Mouse (Mus musculus): ENCODE measurements around the gene Pfas. TPM values are rescaled to one million over a fixed set of nuclear protein-coding genes. Genes with fewer than 3 reads are reported as not detected.

The Pfas gene
- polyA plus RNA-seq, 1 experiment from 2014 or later: 14.3 TPM

DNA sequence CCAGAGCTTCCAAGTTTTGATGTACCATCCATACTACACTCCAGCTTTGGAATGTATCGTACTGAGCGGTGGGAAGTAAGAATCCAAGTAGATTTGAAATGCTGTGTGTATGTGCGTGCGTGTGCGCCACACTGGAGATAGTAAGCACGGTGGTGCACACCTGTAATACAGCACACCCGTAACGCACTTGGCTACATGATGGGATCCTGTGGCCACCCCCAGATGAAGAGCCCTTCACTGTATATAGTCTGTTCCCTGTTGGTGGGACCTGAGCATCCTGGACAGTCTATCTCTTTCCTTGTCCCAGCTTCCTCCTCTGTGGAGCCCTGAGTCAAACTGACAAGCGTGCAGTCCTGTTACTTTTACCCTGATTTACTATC, 38.1 kb upstream of the Pfas start:
- H3K9ac ChIP-seq (ENCODE audit: low read length): peak overlapping the region; percentile 75
- peak overlapping the region; percentile 60 to 78 for H3K4me3 ChIP-seq (ENCODE audit: control insufficient read depth in 1 of 2, insufficient read depth in 1 of 2, low read depth in 1 of 2, low read length in 2 of 2)
- H3K36me3 ChIP-seq (ENCODE audit: control insufficient read depth, insufficient read depth, low read length): peaks cover 39% of the 10 kb centered on the region
- peak overlapping the region; percentile 0 to 78; a peak in 2 of 4 replicates for H3K27ac ChIP-seq (replicated peaks in 1 of 2; ENCODE audit: control insufficient read depth in 1 of 2, insufficient read depth in 1 of 2, low read depth in 2 of 2, low read length in 2 of 2)
- H3K27me3 ChIP-seq (ENCODE audit: control insufficient read depth, insufficient read depth, low read length): no peaks in the 10 kb centered on the region
- H3K9me3 ChIP-seq (ENCODE audit: control insufficient read depth, low read length): no peaks in the 10 kb centered on the region
- peaks cover 5 to 11% of the 10 kb centered on the region in 2 experiments; a peak in 3 of 4 replicates for H3K4me1 ChIP-seq (ENCODE audit: control insufficient read depth in 2 of 2, insufficient read depth in 2 of 2, low read length in 2 of 2)
- H3K4me2 ChIP-seq (ENCODE audit: low read length): peak overlapping the region; percentile 78
- ATAC-seq (ENCODE audit: insufficient number of reproducible peaks, insufficient read depth, low FRiP score, low read depth): no peak
- WGBS: 7% methylated on average over 9 of the region's 9 CpGs

DNA sequence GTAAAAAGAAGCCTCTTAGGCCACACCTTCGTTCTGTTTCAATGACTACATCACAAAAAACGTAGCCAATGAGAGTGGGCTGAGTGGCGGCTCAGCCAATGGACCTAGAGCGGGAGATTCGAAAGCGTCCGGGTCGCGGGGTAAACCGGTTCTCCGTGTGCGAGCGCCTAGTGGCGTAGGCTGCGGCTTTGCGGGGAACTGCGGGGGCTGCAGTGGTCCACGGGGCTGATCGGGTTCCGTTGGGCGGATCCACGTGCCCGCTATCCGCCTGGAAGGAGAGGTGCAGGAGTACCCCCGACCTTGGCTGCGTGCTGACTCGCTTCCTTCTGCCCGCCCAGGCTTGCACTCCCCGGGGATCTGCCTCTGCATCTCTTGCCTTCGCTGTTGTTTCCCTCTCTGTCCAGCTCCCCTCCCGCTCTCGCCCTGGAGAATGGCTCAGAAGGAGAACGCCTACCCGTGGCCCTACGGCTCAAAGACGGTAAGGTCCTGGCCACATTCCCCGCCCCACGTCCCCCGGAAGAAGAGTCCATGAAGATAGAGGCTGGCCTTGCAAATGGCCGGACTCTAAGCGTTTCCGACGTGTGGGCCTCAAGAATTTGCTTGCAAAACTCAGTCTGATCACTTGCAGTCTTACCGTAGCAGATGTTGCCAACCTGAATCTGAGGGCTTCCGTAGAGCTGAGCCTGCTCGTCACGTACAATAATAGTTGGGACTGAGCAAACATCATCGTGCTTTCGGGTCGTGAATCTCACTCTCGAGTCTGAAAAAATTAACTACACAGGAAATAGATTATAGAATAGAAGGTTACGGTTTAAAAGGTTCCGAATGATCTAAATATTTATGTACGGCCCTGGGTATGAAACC, 37.5 kb upstream of the Pfas start, which contains the start of gene Aurkb:
Aurkb (plus strand) TSS at position 117 of the 864 bp plus-strand sequence.
- Histone ChIP-seq H3K9me3 (ENCODE audit: control insufficient read depth, low read length) (no peaks in the 10 kb centered on the region), H3K27me3 (ENCODE audit: control insufficient read depth, insufficient read depth, low read length) (no peaks in the 10 kb centered on the region), H3K36me3 (ENCODE audit: control insufficient read depth, insufficient read depth, low read length) (peaks cover 33% of the 10 kb centered on the region), H3K4me2 (ENCODE audit: low read length) (peak within 1 kb of the TSS; percentile 78), H3K4me3 (ENCODE audit: control insufficient read depth in 1 of 2, insufficient read depth in 1 of 2, low read depth in 1 of 2, low read length in 2 of 2) (peak within 1 kb of the TSS; percentile 60 to 78), H3K4me1 (ENCODE audit: control insufficient read depth in 2 of 2, insufficient read depth in 2 of 2, low read length in 2 of 2) (peaks cover 5 to 11% of the 10 kb centered on the region in 2 experiments; a peak in 3 of 4 replicates), H3K9ac (ENCODE audit: low read length) (peak within 1 kb of the TSS; percentile 75), H3K27ac (replicated peaks in 1 of 2; ENCODE audit: control insufficient read depth in 1 of 2, insufficient read depth in 1 of 2, low read depth in 2 of 2, low read length in 2 of 2) (peak within 1 kb of the TSS; percentile 78)
- peak; percentile 69 for ATAC-seq (ENCODE audit: insufficient number of reproducible peaks, insufficient read depth, low FRiP score, low read depth)
- WGBS: under 1% methylated on average over 54 of the region's 54 CpGs

DNA sequence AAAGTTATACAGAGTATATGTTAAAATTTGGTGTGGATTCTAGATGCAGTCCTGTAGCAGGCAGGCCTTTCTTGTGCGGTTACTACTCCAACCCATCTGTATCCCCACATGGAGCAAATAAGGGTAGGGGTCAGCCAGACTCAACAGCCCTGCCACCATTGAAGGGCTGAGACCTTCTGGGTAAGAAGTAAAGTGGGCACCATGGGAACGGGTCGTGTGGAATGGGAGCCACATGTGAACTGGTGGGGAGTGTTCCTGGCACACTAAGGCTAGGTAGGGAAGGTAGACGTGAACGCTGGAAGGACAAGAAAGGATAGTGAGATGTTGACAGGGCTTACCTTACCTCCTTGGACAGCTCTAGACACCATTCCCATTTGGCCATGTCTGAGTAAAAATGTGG, 29.9 kb upstream of the Pfas start:
- no peak overlapping the region for H3K9ac ChIP-seq (ENCODE audit: low read length)
- no peak overlapping the region for H3K4me3 ChIP-seq (ENCODE audit: control insufficient read depth in 1 of 2, insufficient read depth in 1 of 2, low read depth in 1 of 2, low read length in 2 of 2)
- H3K27ac ChIP-seq (replicated peaks in 1 of 2; ENCODE audit: control insufficient read depth in 1 of 2, insufficient read depth in 1 of 2, low read depth in 2 of 2, low read length in 2 of 2): no peak overlapping the region
- 76% methylated on average over 5 of the region's 5 CpGs for WGBS
- H3K27me3 ChIP-seq (ENCODE audit: control insufficient read depth, insufficient read depth, low read length): no peaks in the 10 kb centered on the region
- no peak for ATAC-seq (ENCODE audit: insufficient number of reproducible peaks, insufficient read depth, low FRiP score, low read depth)
- peaks cover 9 to 24% of the 10 kb centered on the region in 2 experiments for H3K4me1 ChIP-seq (ENCODE audit: control insufficient read depth in 2 of 2, insufficient read depth in 2 of 2, low read length in 2 of 2)
- H3K4me2 ChIP-seq (ENCODE audit: low read length): no peak overlapping the region
- peaks cover 32% of the 10 kb centered on the region for H3K36me3 ChIP-seq (ENCODE audit: control insufficient read depth, insufficient read depth, low read length)
- H3K9me3 ChIP-seq (ENCODE audit: control insufficient read depth, low read length): no peaks in the 10 kb centered on the region

DNA sequence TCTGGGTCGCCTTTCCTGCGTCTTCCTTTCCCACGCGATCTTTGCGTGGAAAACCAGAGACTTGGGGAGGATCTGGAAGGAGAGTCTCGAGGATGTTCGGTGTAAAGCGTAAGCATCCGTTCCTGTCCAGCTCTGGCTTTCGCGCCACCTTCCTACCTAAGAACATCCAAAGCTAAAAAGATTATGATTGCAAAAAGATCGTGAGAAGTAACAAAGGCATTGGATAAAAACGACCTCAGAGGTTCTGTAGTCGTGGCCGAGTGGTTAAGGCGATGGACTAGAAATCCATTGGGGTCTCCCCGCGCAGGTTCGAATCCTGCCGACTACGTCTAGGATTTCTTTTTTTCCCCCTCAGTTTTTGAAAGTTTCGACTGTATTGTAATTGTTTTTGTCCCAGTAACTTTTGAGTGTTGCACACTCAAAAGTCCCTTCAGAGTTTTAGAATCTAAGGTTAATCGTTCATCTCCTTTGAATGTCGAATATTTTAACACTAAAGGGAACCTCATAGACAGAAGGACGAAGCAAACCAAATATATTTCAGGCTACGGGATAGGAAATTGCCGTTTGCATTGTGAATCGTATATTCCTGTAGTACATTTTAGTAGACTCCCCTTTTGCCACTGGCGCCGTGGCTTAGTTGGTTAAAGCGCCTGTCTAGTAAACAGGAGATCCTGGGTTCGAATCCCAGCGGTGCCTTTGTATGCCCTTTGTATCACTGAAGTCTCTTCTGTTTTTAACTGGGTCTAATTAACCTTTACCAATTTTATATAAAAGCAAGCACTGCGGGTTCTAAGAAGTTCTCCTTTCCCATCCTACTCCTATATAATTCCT, 29.2 kb upstream of the Pfas start:
- peaks cover 9 to 24% of the 10 kb centered on the region in 2 experiments for H3K4me1 ChIP-seq (ENCODE audit: control insufficient read depth in 2 of 2, insufficient read depth in 2 of 2, low read length in 2 of 2)
- H3K4me2 ChIP-seq (ENCODE audit: low read length): peak overlapping the region; percentile 75
- peak overlapping the region; percentile 87 for H3K9ac ChIP-seq (ENCODE audit: low read length)
- ATAC-seq (ENCODE audit: insufficient number of reproducible peaks, insufficient read depth, low FRiP score, low read depth): 0 out of 2 replicates have a peak, but pooled peaks have one; percentile 23
- under 1% methylated on average over 34 of the region's 34 CpGs for WGBS
- no peaks in the 10 kb centered on the region for H3K27me3 ChIP-seq (ENCODE audit: control insufficient read depth, insufficient read depth, low read length)
- H3K27ac ChIP-seq (replicated peaks in 1 of 2; ENCODE audit: control insufficient read depth in 1 of 2, insufficient read depth in 1 of 2, low read depth in 2 of 2, low read length in 2 of 2): peak overlapping the region; percentile 60 to 82
- H3K9me3 ChIP-seq (ENCODE audit: control insufficient read depth, low read length): no peaks in the 10 kb centered on the region
- peaks cover 39% of the 10 kb centered on the region for H3K36me3 ChIP-seq (ENCODE audit: control insufficient read depth, insufficient read depth, low read length)
- peak overlapping the region; percentile 74 to 76 for H3K4me3 ChIP-seq (ENCODE audit: control insufficient read depth in 1 of 2, insufficient read depth in 1 of 2, low read depth in 1 of 2, low read length in 2 of 2)

DNA sequence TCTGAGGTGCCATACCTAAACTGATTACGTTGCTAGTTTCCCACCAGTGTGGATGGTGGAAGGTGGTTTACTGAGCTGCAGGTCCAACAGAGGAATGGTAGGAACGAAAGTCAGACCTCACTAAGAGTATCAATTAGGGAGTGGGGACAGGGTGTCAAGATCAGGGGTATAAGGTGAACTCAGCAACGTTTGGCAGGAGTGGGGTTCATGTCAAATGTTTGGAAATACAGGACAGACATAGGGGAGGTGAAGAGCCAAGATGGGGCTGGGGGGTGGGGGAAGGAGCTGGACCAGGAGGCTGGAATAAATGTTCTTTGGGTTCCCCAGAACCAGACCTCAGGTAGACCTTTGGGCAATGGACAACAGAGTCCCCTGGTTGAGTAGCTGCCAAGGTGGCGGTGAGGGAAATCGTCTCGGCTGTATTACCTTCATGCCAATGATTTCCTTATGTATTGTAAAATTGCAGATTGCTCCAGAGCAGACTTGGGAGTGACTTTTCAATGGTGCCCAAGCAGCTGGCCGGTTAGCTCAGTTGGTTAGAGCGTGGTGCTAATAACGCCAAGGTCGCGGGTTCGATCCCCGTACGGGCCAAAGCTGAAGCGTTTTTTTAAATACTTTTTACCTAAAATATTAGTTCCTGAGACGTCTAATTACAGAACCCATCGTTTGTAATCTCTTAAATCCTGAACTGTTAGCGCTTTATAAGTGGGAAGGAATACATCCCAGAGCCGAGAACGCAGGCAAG, 28.4 kb upstream of the Pfas start:
- Histone ChIP-seq H3K27me3 (ENCODE audit: control insufficient read depth, insufficient read depth, low read length) (no peaks in the 10 kb centered on the region), H3K9me3 (ENCODE audit: control insufficient read depth, low read length) (no peaks in the 10 kb centered on the region), H3K4me1 (ENCODE audit: control insufficient read depth in 2 of 2, insufficient read depth in 2 of 2, low read length in 2 of 2) (peaks cover 9 to 24% of the 10 kb centered on the region in 2 experiments), H3K4me3 (ENCODE audit: control insufficient read depth in 1 of 2, insufficient read depth in 1 of 2, low read depth in 1 of 2, low read length in 2 of 2) (peak overlapping the region; percentile 74 to 76), H3K36me3 (ENCODE audit: control insufficient read depth, insufficient read depth, low read length) (peaks cover 47% of the 10 kb centered on the region), H3K4me2 (ENCODE audit: low read length) (peak overlapping the region; percentile 75), H3K27ac (replicated peaks in 1 of 2; ENCODE audit: control insufficient read depth in 1 of 2, insufficient read depth in 1 of 2, low read depth in 2 of 2, low read length in 2 of 2) (peak overlapping the region; percentile 60 to 82), H3K9ac (ENCODE audit: low read length) (peak overlapping the region; percentile 87)
- WGBS: 9% methylated on average over 20 of the region's 20 CpGs
- ATAC-seq (ENCODE audit: insufficient number of reproducible peaks, insufficient read depth, low FRiP score, low read depth): no peak

DNA sequence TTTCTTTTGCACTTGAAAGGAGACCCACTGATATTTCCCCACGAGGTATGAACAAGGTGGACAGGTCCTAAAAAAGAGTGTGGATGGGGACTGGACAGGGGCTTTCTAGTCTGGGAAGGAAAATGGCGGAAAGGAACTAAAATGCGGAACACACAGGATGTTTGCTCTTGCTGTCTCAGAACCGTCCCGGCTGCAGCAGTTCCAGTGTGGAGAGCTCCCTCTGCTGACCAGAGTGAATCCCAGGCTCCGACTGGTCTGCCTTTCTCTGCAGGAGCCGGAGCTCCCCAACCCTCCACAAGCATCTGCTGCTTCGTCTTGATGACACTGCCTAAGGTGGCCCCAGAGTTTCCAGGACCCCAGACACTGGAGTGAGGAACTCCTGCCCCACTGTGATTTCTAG, 27.6 kb upstream of the Pfas start:
- H3K36me3 ChIP-seq (ENCODE audit: control insufficient read depth, insufficient read depth, low read length): peaks cover 55% of the 10 kb centered on the region
- no peak overlapping the region for H3K9ac ChIP-seq (ENCODE audit: low read length)
- no peaks in the 10 kb centered on the region for H3K9me3 ChIP-seq (ENCODE audit: control insufficient read depth, low read length)
- H3K27ac ChIP-seq (replicated peaks in 1 of 2; ENCODE audit: control insufficient read depth in 1 of 2, insufficient read depth in 1 of 2, low read depth in 2 of 2, low read length in 2 of 2): peak overlapping the region; percentile 51 to 54; a peak in 1 of 4 replicates
- peaks cover 9 to 24% of the 10 kb centered on the region in 2 experiments for H3K4me1 ChIP-seq (ENCODE audit: control insufficient read depth in 2 of 2, insufficient read depth in 2 of 2, low read length in 2 of 2)
- H3K27me3 ChIP-seq (ENCODE audit: control insufficient read depth, insufficient read depth, low read length): no peaks in the 10 kb centered on the region
- peak overlapping the region; percentile 75 for H3K4me2 ChIP-seq (ENCODE audit: low read length)
- H3K4me3 ChIP-seq (ENCODE audit: control insufficient read depth in 1 of 2, insufficient read depth in 1 of 2, low read depth in 1 of 2, low read length in 2 of 2): peak overlapping the region in 1 of 2 experiments; percentile 76; a peak in 1 of 4 replicates
- peak; percentile 18; the same call in 1 of the 2 replicates for ATAC-seq (ENCODE audit: insufficient number of reproducible peaks, insufficient read depth, low FRiP score, low read depth)
- WGBS: 9% methylated on average over 8 of the region's 8 CpGs

DNA sequence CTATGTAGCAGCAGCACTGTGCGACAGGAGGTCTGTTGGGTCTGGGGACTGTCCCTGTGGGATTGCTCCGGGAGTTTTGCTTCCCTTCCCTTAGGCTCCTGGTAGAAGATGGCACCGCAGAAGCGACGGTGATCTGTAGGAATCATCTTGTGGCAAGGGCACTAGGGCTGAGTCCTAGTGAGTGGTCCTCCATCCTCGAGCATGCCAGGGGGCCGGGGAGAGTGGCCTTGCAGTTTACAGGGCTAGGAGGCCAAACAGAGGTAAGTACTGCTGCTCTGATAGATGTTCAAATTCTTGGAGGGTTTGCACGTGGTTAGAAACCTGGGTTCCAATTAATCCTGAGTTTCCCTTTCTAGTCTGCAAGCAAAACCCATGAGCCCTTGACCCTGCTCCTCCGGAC, 27.2 kb upstream of the Pfas start:
- Histone ChIP-seq H3K9ac (ENCODE audit: low read length) (no peak overlapping the region), H3K4me1 (ENCODE audit: control insufficient read depth in 2 of 2, insufficient read depth in 2 of 2, low read length in 2 of 2) (peaks cover 9 to 24% of the 10 kb centered on the region in 2 experiments), H3K4me3 (ENCODE audit: control insufficient read depth in 1 of 2, insufficient read depth in 1 of 2, low read depth in 1 of 2, low read length in 2 of 2) (no peak overlapping the region), H3K9me3 (ENCODE audit: control insufficient read depth, low read length) (no peaks in the 10 kb centered on the region), H3K27ac (replicated peaks in 1 of 2; ENCODE audit: control insufficient read depth in 1 of 2, insufficient read depth in 1 of 2, low read depth in 2 of 2, low read length in 2 of 2) (peak overlapping the region; percentile 51 to 54; a peak in 1 of 4 replicates), H3K4me2 (ENCODE audit: low read length) (peak overlapping the region; percentile 75; the same call in 1 of the 2 replicates), H3K36me3 (ENCODE audit: control insufficient read depth, insufficient read depth, low read length) (peaks cover 60% of the 10 kb centered on the region), H3K27me3 (ENCODE audit: control insufficient read depth, insufficient read depth, low read length) (no peaks in the 10 kb centered on the region)
- 82% methylated on average over 9 of the region's 9 CpGs for WGBS
- ATAC-seq (ENCODE audit: insufficient number of reproducible peaks, insufficient read depth, low FRiP score, low read depth): no peak
